Mouse (Mus musculus) embryonic facial prominence, embryonic 12.5 days (tissue): ENCODE results near the gene Mpp2. TPM values are rescaled to one million over a fixed set of nuclear protein-coding genes. Genes with fewer than 3 reads are reported as not detected.
A peak's percentile ranks its signal among the peaks of the same experiment; 100 is the strongest.

ENCODE experiments used
- ATAC-seq: fragments of 200-750 bp; cut with Nextera tagmentation; 2 replicates; pipeline ENCODE4 v1.8.0; 2017; ENCODE audit not compliant: insufficient number of reproducible peaks, insufficient read depth, low FRiP score, low TSS enrichment
- H3K27ac ChIP-seq: fragments of 300-500 bp; sonication (generic); 2 replicates; pipeline ENCODE4 v1.5.1; 2016; ENCODE audit warnings: mild to moderate bottlenecking
- H3K27me3 ChIP-seq: fragments of 300-500 bp; sonication (generic); 2 replicates; pipeline ENCODE4 v1.6.1; 2016; ENCODE audit warnings: mild to moderate bottlenecking, moderate library complexity
- H3K36me3 ChIP-seq: fragments of 300-500 bp; sonication (generic); 2 replicates; pipeline ENCODE4 v1.6.1; 2016; ENCODE audit warnings: mild to moderate bottlenecking
- H3K4me1 ChIP-seq: fragments of 300-500 bp; sonication (generic); 2 replicates; pipeline ENCODE4 v1.6.1; 2016
- H3K4me2 ChIP-seq: fragments of 300-500 bp; sonication (generic); replicated peaks from 2 replicates; pipeline ENCODE4 v1.6.1; 2016; ENCODE audit warnings: mild to moderate bottlenecking, moderate library complexity
- H3K4me3 ChIP-seq: fragments of 300-500 bp; sonication (generic); 2 replicates; pipeline ENCODE4 v1.5.1; 2016; ENCODE audit warnings: mild to moderate bottlenecking
- H3K9ac ChIP-seq: fragments of 300-500 bp; sonication (generic); 2 replicates; pipeline ENCODE4 v1.6.1; 2016; ENCODE audit warnings: mild to moderate bottlenecking, moderate library complexity
- H3K9me3 ChIP-seq: fragments of 300-500 bp; sonication (generic); 2 replicates; pipeline ENCODE4 v1.6.1; 2016; ENCODE audit warnings: mild to moderate bottlenecking, moderate library complexity
- WGBS: fragments of 180-500 bp; shearing (Covaris S2); methylation state at CpG from one replicate; pipeline ENCODE4 v1.1.7; 2016; 5-methylcytosine and 5-hydroxymethylcytosine counted together
- polyA plus RNA-seq: library from polyadenylated mRNA; unstranded; fragments of >200 nt; fragmentation: Nextera tagmentation; extraction: Ambion mirVana; gene quantifications from 2 replicates; pipeline ENCODE4 v1.2.1, GENCODE M21; 2016

Gene Mpp2
- polyA plus RNA-seq, 1 experiment from 2014 or later = 12.8 TPM

- Histone ChIP-seq H3K27me3 (0 out of 2 replicates have a peak, but pooled peaks cover 5% of the 10 kb centered on the region), H3K36me3 (no peaks in the 10 kb centered on the region), H3K4me2 (peak overlapping the region; percentile 33), H3K9ac (no peak overlapping the region), H3K4me1 (peaks cover 12% of the 10 kb centered on the region), H3K4me3 (no peak overlapping the region), H3K9me3 (no peaks in the 10 kb centered on the region), H3K27ac (no peak overlapping the region)
- WGBS = 3% methylated on average over 13 of the region's 13 CpGs
- ATAC-seq = no peak
These were observed 17.9 kb downstream of the Mpp2 start for GRCm38 (mm10) chr11:102070426-102070825.

- no peak overlapping the region for H3K4me3 ChIP-seq
- no peaks in the 10 kb centered on the region for H3K9me3 ChIP-seq
- 44% methylated on average over 11 of the region's 11 CpGs for WGBS
- peaks cover 12% of the 10 kb centered on the region for H3K4me1 ChIP-seq
- H3K27ac ChIP-seq = no peak overlapping the region
- 0 out of 2 replicates have a peak, but pooled peaks cover 5% of the 10 kb centered on the region for H3K27me3 ChIP-seq
- no peak overlapping the region for H3K9ac ChIP-seq
- H3K4me2 ChIP-seq = no peak overlapping the region
- H3K36me3 ChIP-seq = no peaks in the 10 kb centered on the region
- ATAC-seq = no peak
These were observed 18.7 kb downstream of the Mpp2 start for GRCm38 (mm10) chr11:102069633-102070032.

- no peak for ATAC-seq
- peaks cover 2% of the 10 kb centered on the region; the same call in 1 of the 2 replicates for H3K36me3 ChIP-seq
- no peak overlapping the region for H3K4me2 ChIP-seq
- no peak overlapping the region for H3K4me3 ChIP-seq
- WGBS = 34% methylated on average over 2 of the region's 2 CpGs
- H3K4me1 ChIP-seq = peaks cover 12% of the 10 kb centered on the region
- H3K27me3 ChIP-seq = 0 out of 2 replicates have a peak, but pooled peaks cover 5% of the 10 kb centered on the region
- H3K9ac ChIP-seq = no peak overlapping the region
- H3K27ac ChIP-seq = no peak overlapping the region
- H3K9me3 ChIP-seq = no peaks in the 10 kb centered on the region
These were observed 19.3 kb downstream of the Mpp2 start for GRCm38 (mm10) chr11:102068969-102069368.

GRCm38 (mm10) chr11:102063076-102063475 is 25.2 kb downstream of the Mpp2 start:
- no peak overlapping the region for H3K4me2 ChIP-seq
- H3K9ac ChIP-seq = no peak overlapping the region
- H3K4me3 ChIP-seq = no peak overlapping the region
- no peaks in the 10 kb centered on the region for H3K9me3 ChIP-seq
- 80% methylated on average over 13 of the region's 13 CpGs for WGBS
- H3K36me3 ChIP-seq = peaks cover 29% of the 10 kb centered on the region
- H3K27ac ChIP-seq = no peak overlapping the region
- no peak for ATAC-seq
- H3K4me1 ChIP-seq = no peaks in the 10 kb centered on the region; the same call in 1 of the 2 replicates
- H3K27me3 ChIP-seq = peaks cover 10% of the 10 kb centered on the region

DNA sequence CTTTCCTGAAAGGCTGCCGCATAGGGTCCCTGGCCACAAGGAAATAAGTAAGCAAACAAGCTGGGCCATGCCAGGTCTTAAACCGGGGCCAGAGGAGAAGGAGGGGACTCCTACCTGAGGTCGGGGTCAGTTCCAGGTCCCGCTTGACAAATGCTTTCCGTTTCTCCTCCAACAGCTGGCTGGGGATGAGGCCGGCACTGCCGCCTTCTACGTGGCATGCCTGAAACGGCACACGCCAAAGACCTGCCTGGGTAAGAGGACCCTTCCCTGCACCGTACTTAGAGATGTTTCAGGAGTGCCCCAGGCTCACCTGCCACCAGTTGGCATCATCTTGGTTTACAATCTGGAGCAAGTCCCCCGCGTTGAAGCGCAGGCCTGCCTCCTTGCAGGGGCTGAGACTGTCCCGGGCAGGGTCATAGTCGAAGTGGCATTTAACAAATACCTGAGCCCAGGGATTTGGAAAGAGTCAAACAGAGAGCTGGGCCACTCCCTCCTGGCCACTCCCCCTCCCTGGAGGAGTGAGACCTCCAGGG is 26.3 kb downstream of the Mpp2 start:
- 22% methylated on average over 16 of the region's 16 CpGs for WGBS
- Histone ChIP-seq H3K36me3 (peaks cover 29% of the 10 kb centered on the region), H3K27ac (no peak overlapping the region), H3K4me3 (no peak overlapping the region), H3K9me3 (no peaks in the 10 kb centered on the region), H3K4me2 (no peak overlapping the region; the same call in 1 of the 2 replicates), H3K9ac (no peak overlapping the region), H3K4me1 (no peaks in the 10 kb centered on the region), H3K27me3 (peaks cover 10% of the 10 kb centered on the region)
- ATAC-seq = no peak

- Histone ChIP-seq H3K27ac (no peak overlapping the region), H3K36me3 (peaks cover 29% of the 10 kb centered on the region), H3K4me3 (peak overlapping the region; percentile 30), H3K27me3 (peaks cover 10% of the 10 kb centered on the region), H3K9me3 (no peaks in the 10 kb centered on the region), H3K4me2 (peak overlapping the region; percentile 63), H3K9ac (peak overlapping the region; percentile 41; the same call in 1 of the 2 replicates), H3K4me1 (no peaks in the 10 kb centered on the region)
- ATAC-seq = peak; percentile 71; the same call in 1 of the 2 replicates
- WGBS = 3% methylated on average over 23 of the region's 23 CpGs
These were observed 26.9 kb downstream of the Mpp2 start for GRCm38 (mm10) chr11:102061236-102061940.

- H3K36me3 ChIP-seq = 0 out of 2 replicates have a peak, but pooled peaks cover 7% of the 10 kb centered on the region
- no peak overlapping the region for H3K9ac ChIP-seq
- no peaks in the 10 kb centered on the region for H3K9me3 ChIP-seq
- no peak overlapping the region for H3K27ac ChIP-seq
- no peak overlapping the region for H3K4me3 ChIP-seq
- H3K4me2 ChIP-seq = no peak overlapping the region
- ATAC-seq = no peak
- 0 out of 2 replicates have a peak, but pooled peaks cover 5% of the 10 kb centered on the region for H3K27me3 ChIP-seq
- H3K4me1 ChIP-seq = no peaks in the 10 kb centered on the region
- 32% methylated on average over 9 of the region's 9 CpGs for WGBS
These were observed 34.5 kb downstream of the Mpp2 start for GRCm38 (mm10) chr11:102053847-102054246.

DNA sequence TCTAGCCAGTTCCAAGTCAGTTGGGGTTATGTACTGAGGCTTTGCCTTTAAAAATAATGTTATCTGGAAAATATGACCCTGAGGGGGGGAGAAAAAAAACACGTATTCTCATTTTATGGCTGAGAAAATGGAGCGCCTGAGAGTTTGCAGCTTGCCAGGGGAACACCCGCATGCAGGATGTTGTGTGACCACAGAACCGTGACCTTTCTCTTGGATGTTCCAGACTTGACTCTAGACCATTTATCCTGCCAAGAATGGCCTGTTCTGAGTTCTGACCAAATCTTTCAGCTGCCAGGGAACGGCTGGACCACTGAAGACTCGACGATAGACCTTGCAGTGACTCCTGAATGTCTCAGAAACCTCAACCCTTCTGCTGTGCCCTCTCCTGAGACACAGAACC is 35.1 kb downstream of the Mpp2 start:
- H3K4me2 ChIP-seq = no peak overlapping the region
- WGBS = 82% methylated on average over 7 of the region's 7 CpGs
- no peak for ATAC-seq

DNA sequence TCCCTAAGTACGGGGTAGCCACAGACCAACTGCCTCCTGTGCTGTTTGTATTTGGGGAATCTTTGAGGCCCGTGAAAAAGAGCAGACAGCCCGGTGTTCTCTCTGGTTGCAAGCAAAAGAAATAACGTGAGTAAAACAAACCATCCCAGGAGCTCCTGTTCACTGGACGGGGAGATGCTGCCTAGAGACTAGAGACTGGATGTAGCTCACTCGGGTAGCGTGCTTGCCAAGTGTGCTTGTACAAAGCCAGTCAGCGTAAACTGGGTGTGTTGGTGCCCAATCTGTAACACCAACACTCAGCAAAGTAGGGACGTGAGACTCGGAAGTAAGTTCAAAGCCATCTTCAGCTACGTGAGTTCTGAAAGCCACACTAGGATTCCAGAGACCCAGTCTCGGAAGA is 35.6 kb downstream of the Mpp2 start:
- Histone ChIP-seq H3K4me3 (no peak overlapping the region), H3K4me2 (no peak overlapping the region), H3K9ac (no peak overlapping the region), H3K4me1 (no peaks in the 10 kb centered on the region), H3K36me3 (no peaks in the 10 kb centered on the region), H3K27me3 (0 out of 2 replicates have a peak, but pooled peaks cover 5% of the 10 kb centered on the region), H3K9me3 (no peaks in the 10 kb centered on the region), H3K27ac (no peak overlapping the region)
- ATAC-seq = no peak
- WGBS = 80% methylated on average over 12 of the region's 12 CpGs

More for the DNA sequence above, 35.1 kb downstream of the Mpp2 start:
- 0 out of 2 replicates have a peak, but pooled peaks cover 5% of the 10 kb centered on the region for H3K27me3 ChIP-seq
- no peak overlapping the region for H3K9ac ChIP-seq
- H3K4me1 ChIP-seq = no peaks in the 10 kb centered on the region
- no peaks in the 10 kb centered on the region for H3K9me3 ChIP-seq
- 0 out of 2 replicates have a peak, but pooled peaks cover under 1% of the 10 kb centered on the region for H3K36me3 ChIP-seq
- no peak overlapping the region for H3K27ac ChIP-seq
- no peak overlapping the region for H3K4me3 ChIP-seq

- Histone ChIP-seq H3K27me3 (0 out of 2 replicates have a peak, but pooled peaks cover 5% of the 10 kb centered on the region), H3K9ac (no peak overlapping the region), H3K27ac (no peak overlapping the region), H3K4me2 (no peak overlapping the region), H3K4me1 (no peaks in the 10 kb centered on the region), H3K4me3 (no peak overlapping the region), H3K9me3 (no peaks in the 10 kb centered on the region), H3K36me3 (no peaks in the 10 kb centered on the region)
- no peak for ATAC-seq
- 52% methylated on average over 4 of the region's 4 CpGs for WGBS
These were observed 36.4 kb downstream of the Mpp2 start for GRCm38 (mm10) chr11:102051954-102052353.

DNA sequence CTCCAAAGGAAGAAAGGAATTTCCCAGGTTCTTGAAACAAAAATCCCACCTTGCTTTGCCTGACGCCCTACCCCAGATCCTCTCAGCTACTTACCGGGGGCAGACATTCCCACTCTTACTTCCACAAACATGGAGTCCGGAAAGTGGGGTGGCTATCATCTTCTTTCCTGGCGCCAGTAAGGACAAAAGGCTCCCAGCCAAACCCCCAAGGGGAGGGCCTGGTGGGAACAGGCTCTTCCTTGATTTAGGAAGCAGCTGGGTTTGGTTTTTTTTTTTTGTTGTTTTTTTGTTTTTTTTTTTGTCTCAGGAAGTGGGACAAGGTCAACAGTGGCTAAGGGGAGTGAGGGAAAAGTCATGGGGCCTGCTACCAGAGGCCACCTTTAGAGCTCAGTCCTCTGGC is 36.8 kb downstream of the Mpp2 start:
- Histone ChIP-seq H3K4me2 (no peak overlapping the region), H3K4me3 (no peak overlapping the region), H3K9ac (no peak overlapping the region), H3K9me3 (0 out of 2 replicates have a peak, but pooled peaks cover 2% of the 10 kb centered on the region), H3K27me3 (0 out of 2 replicates have a peak, but pooled peaks cover 5% of the 10 kb centered on the region), H3K36me3 (no peaks in the 10 kb centered on the region), H3K27ac (no peak overlapping the region), H3K4me1 (no peaks in the 10 kb centered on the region)
- 61% methylated on average over 4 of the region's 4 CpGs for WGBS
- ATAC-seq = no peak
